Mouse (Mus musculus): Measurements from ENCODE around the gene Olfr1134. TPM values are rescaled to one million over a fixed set of nuclear protein-coding genes. Genes with fewer than 3 reads are reported as not detected.
"Not testable (repeated sequence)": the region's sequence is repeated elsewhere in the genome, so short reads cannot be mapped to it uniquely, and the experiment has no call there.

Olfr1134 gene
- total and polyA plus RNA-seq, 2 experiments from 2014 or later, result not detected

GRCm38 (mm10) chr2:87626804-87627203 is 31.5 kb downstream of the Olfr1134 start, which contains the start of gene Olfr1131:
Gene Olfr1131 (plus strand): TSS chr2:87627104.
- no peaks in the 10 kb centered on the region for H3K36me3 ChIP-seq (replicated peaks; ENCODE audit: control insufficient read depth, insufficient read depth, low read length)
- 53% methylated on average over 3 of the region's 3 CpGs for WGBS
- no peak for TF ChIP-seq CTCF (IDR thresholded peaks at IDR 0.05; ENCODE audit: low read depth)
- no peaks in the 10 kb centered on the region for H3K9me3 ChIP-seq (replicated peaks; ENCODE audit: control insufficient read depth, low read length)
- H3K9ac ChIP-seq (replicated peaks; ENCODE audit: low read depth, low read length), result no peak within 1 kb of the TSS
- no peak within 1 kb of the TSS for H3K4me3 ChIP-seq (ENCODE audit: low read depth, low read length)
- DNase-seq (ENCODE audit: low spot score) (no peak), ATAC-seq (ENCODE audit: insufficient read depth, low read depth) (no peak)
- H3K27ac ChIP-seq (ENCODE audit: low read depth), result no peak within 1 kb of the TSS
- H3K4me2 ChIP-seq (ENCODE audit: low read depth, low read length), result no peak within 1 kb of the TSS
- H3K4me1 ChIP-seq (ENCODE audit: control insufficient read depth, insufficient read depth), result no peaks in the 10 kb centered on the region
- H3K27me3 ChIP-seq (ENCODE audit: control insufficient read depth, insufficient read depth, low read length), result no peaks in the 10 kb centered on the region

GRCm38 (mm10) chr2:87605912-87606311 is 52.3 kb downstream of the Olfr1134 start, which contains the start of gene Olfr1130:
Gene Olfr1130 (plus strand): TSS chr2:87606212.
- ATAC-seq (ENCODE audit: insufficient read depth, low read depth); H3K36me3 ChIP-seq (replicated peaks; ENCODE audit: control insufficient read depth, insufficient read depth, low read length); DNase-seq (ENCODE audit: low spot score); H3K27ac ChIP-seq (ENCODE audit: low read depth); H3K9me3 ChIP-seq (replicated peaks; ENCODE audit: control insufficient read depth, low read length); H3K27me3 ChIP-seq (ENCODE audit: control insufficient read depth, insufficient read depth, low read length); H3K4me3 ChIP-seq (ENCODE audit: low read depth, low read length); H3K4me1 ChIP-seq (ENCODE audit: control insufficient read depth, insufficient read depth); H3K4me2 ChIP-seq (ENCODE audit: low read depth, low read length); H3K9ac ChIP-seq (replicated peaks; ENCODE audit: low read depth, low read length): not testable (repeated sequence)

Other genes with a start within 250 kb of the Olfr1134 start
- gene Olfr1123, start 241.8 kb downstream of the Olfr1134 start, total RNA-seq (2014; rRNA removed; ENCODE audit: low replicate concordance), result not detected in 2 replicates
- not detected in 2 replicates for gene Olfr1123, start 241.8 kb downstream of the Olfr1134 start, polyA plus RNA-seq (2015; fragmentation: Nextera tagmentation; extraction: Ambion mirVana)
- not detected in 2 replicates for gene Olfr1124, start 228.2 kb downstream of the Olfr1134 start, total RNA-seq (2014; rRNA removed; ENCODE audit: low replicate concordance)
- gene Olfr1124, start 228.2 kb downstream of the Olfr1134 start, polyA plus RNA-seq (2015; fragmentation: Nextera tagmentation; extraction: Ambion mirVana), result 0.04 TPM in 2 replicates
- gene Olfr1126, start 204.5 kb downstream of the Olfr1134 start, total RNA-seq (2014; rRNA removed; ENCODE audit: low replicate concordance), result not detected in 2 replicates
- not detected in 2 replicates for gene Olfr1126, start 204.5 kb downstream of the Olfr1134 start, polyA plus RNA-seq (2015; fragmentation: Nextera tagmentation; extraction: Ambion mirVana)
- not detected in 2 replicates for gene Pramel7, start 161.4 kb downstream of the Olfr1134 start, total RNA-seq (2014; rRNA removed; ENCODE audit: low replicate concordance)
- gene Pramel7, start 161.4 kb downstream of the Olfr1134 start, polyA plus RNA-seq (2015; fragmentation: Nextera tagmentation; extraction: Ambion mirVana), result not detected in 2 replicates
- gene Pramel6, start 151.9 kb downstream of the Olfr1134 start, total RNA-seq (2014; rRNA removed; ENCODE audit: low replicate concordance), result not detected in 2 replicates
- not detected in 2 replicates for gene Pramel6, start 151.9 kb downstream of the Olfr1134 start, polyA plus RNA-seq (2015; fragmentation: Nextera tagmentation; extraction: Ambion mirVana)
- gene Olfr153, start 126.7 kb downstream of the Olfr1134 start, total RNA-seq (2014; rRNA removed; ENCODE audit: low replicate concordance), result not detected in 2 replicates
- not detected in 2 replicates for gene Olfr153, start 126.7 kb downstream of the Olfr1134 start, polyA plus RNA-seq (2015; fragmentation: Nextera tagmentation; extraction: Ambion mirVana)
- gene Olfr1128, start 112.9 kb downstream of the Olfr1134 start, total RNA-seq (2014; rRNA removed; ENCODE audit: low replicate concordance), result not detected in 2 replicates
- gene Olfr1128, start 112.9 kb downstream of the Olfr1134 start, polyA plus RNA-seq (2015; fragmentation: Nextera tagmentation; extraction: Ambion mirVana), result not detected in 2 replicates
- not detected in 2 replicates for gene Olfr1129, start 84.6 kb downstream of the Olfr1134 start, total RNA-seq (2014; rRNA removed; ENCODE audit: low replicate concordance)
- gene Olfr1129, start 84.6 kb downstream of the Olfr1134 start, polyA plus RNA-seq (2015; fragmentation: Nextera tagmentation; extraction: Ambion mirVana), result not detected in 2 replicates
- gene Olfr1130, start 52.2 kb downstream of the Olfr1134 start, total RNA-seq (2014; rRNA removed; ENCODE audit: low replicate concordance), result not detected in 2 replicates
- gene Olfr1130, start 52.2 kb downstream of the Olfr1134 start, polyA plus RNA-seq (2015; fragmentation: Nextera tagmentation; extraction: Ambion mirVana), result not detected in 2 replicates
- gene Olfr1131, start 31.4 kb downstream of the Olfr1134 start, total RNA-seq (2014; rRNA removed; ENCODE audit: low replicate concordance), result not detected in 2 replicates
- gene Olfr1131, start 31.4 kb downstream of the Olfr1134 start, polyA plus RNA-seq (2015; fragmentation: Nextera tagmentation; extraction: Ambion mirVana), result not detected in 2 replicates
- not detected in 2 replicates for gene Olfr1132, start 20.9 kb downstream of the Olfr1134 start, total RNA-seq (2014; rRNA removed; ENCODE audit: low replicate concordance)
- gene Olfr1132, start 20.9 kb downstream of the Olfr1134 start, polyA plus RNA-seq (2015; fragmentation: Nextera tagmentation; extraction: Ambion mirVana), result not detected in 2 replicates
- gene Olfr1133, start 11.1 kb downstream of the Olfr1134 start, total RNA-seq (2014; rRNA removed; ENCODE audit: low replicate concordance), result not detected in 2 replicates
- gene Olfr1133, start 11.1 kb downstream of the Olfr1134 start, polyA plus RNA-seq (2015; fragmentation: Nextera tagmentation; extraction: Ambion mirVana), result not detected in 2 replicates
- not detected in 2 replicates for gene Olfr1135, start 15.2 kb upstream of the Olfr1134 start, total RNA-seq (2014; rRNA removed; ENCODE audit: low replicate concordance)
- not detected in 2 replicates for gene Olfr1135, start 15.2 kb upstream of the Olfr1134 start, polyA plus RNA-seq (2015; fragmentation: Nextera tagmentation; extraction: Ambion mirVana)
- gene Olfr1136, start 35.5 kb upstream of the Olfr1134 start, total RNA-seq (2014; rRNA removed; ENCODE audit: low replicate concordance), result not detected in 2 replicates
- gene Olfr1136, start 35.5 kb upstream of the Olfr1134 start, polyA plus RNA-seq (2015; fragmentation: Nextera tagmentation; extraction: Ambion mirVana), result not detected in 2 replicates
- gene Olfr1137, start 54.7 kb upstream of the Olfr1134 start, total RNA-seq (2014; rRNA removed; ENCODE audit: low replicate concordance), result not detected in 2 replicates
- not detected in 2 replicates for gene Olfr1137, start 54.7 kb upstream of the Olfr1134 start, polyA plus RNA-seq (2015; fragmentation: Nextera tagmentation; extraction: Ambion mirVana)
- gene Olfr1138, start 81.5 kb upstream of the Olfr1134 start, total RNA-seq (2014; rRNA removed; ENCODE audit: low replicate concordance), result not detected in 2 replicates
- not detected in 2 replicates for gene Olfr1138, start 81.5 kb upstream of the Olfr1134 start, polyA plus RNA-seq (2015; fragmentation: Nextera tagmentation; extraction: Ambion mirVana)
- gene Olfr1140, start 85.3 kb upstream of the Olfr1134 start, total RNA-seq (2014; rRNA removed; ENCODE audit: low replicate concordance), result not detected in 2 replicates
- not detected in 2 replicates for gene Olfr1140, start 85.3 kb upstream of the Olfr1134 start, polyA plus RNA-seq (2015; fragmentation: Nextera tagmentation; extraction: Ambion mirVana)
- gene Olfr1141, start 95.5 kb upstream of the Olfr1134 start, total RNA-seq (2014; rRNA removed; ENCODE audit: low replicate concordance), result not detected in 2 replicates
- not detected in 2 replicates for gene Olfr1141, start 95.5 kb upstream of the Olfr1134 start, polyA plus RNA-seq (2015; fragmentation: Nextera tagmentation; extraction: Ambion mirVana)
- not detected in 2 replicates for gene Olfr152, start 121.0 kb upstream of the Olfr1134 start, total RNA-seq (2014; rRNA removed; ENCODE audit: low replicate concordance)
- gene Olfr152, start 121.0 kb upstream of the Olfr1134 start, polyA plus RNA-seq (2015; fragmentation: Nextera tagmentation; extraction: Ambion mirVana), result not detected in 2 replicates
- gene Olfr1143, start 142.1 kb upstream of the Olfr1134 start, total RNA-seq (2014; rRNA removed; ENCODE audit: low replicate concordance), result not detected in 2 replicates
- not detected in 2 replicates for gene Olfr1143, start 142.1 kb upstream of the Olfr1134 start, polyA plus RNA-seq (2015; fragmentation: Nextera tagmentation; extraction: Ambion mirVana)
- gene Olfr1145, start 151.4 kb upstream of the Olfr1134 start, total RNA-seq (2014; rRNA removed; ENCODE audit: low replicate concordance), result not detected in 2 replicates
- not detected in 2 replicates for gene Olfr1145, start 151.4 kb upstream of the Olfr1134 start, polyA plus RNA-seq (2015; fragmentation: Nextera tagmentation; extraction: Ambion mirVana)
- not detected in 2 replicates for gene Olfr1148, start 172.1 kb upstream of the Olfr1134 start, total RNA-seq (2014; rRNA removed; ENCODE audit: low replicate concordance)
- not detected in 2 replicates for gene Olfr1148, start 172.1 kb upstream of the Olfr1134 start, polyA plus RNA-seq (2015; fragmentation: Nextera tagmentation; extraction: Ambion mirVana)
- gene Olfr1150-ps1, start 185.5 kb upstream of the Olfr1134 start, total RNA-seq (2014; rRNA removed; ENCODE audit: low replicate concordance), result not detected in 2 replicates
- gene Olfr1150-ps1, start 185.5 kb upstream of the Olfr1134 start, polyA plus RNA-seq (2015; fragmentation: Nextera tagmentation; extraction: Ambion mirVana), result not detected in 2 replicates
- gene Olfr1151, start 197.4 kb upstream of the Olfr1134 start, total RNA-seq (2014; rRNA removed; ENCODE audit: low replicate concordance), result not detected in 2 replicates
- not detected in 2 replicates for gene Olfr1151, start 197.4 kb upstream of the Olfr1134 start, polyA plus RNA-seq (2015; fragmentation: Nextera tagmentation; extraction: Ambion mirVana)
- not detected in 2 replicates for gene Olfr1152, start 208.0 kb upstream of the Olfr1134 start, total RNA-seq (2014; rRNA removed; ENCODE audit: low replicate concordance)
- gene Olfr1152, start 208.0 kb upstream of the Olfr1134 start, polyA plus RNA-seq (2015; fragmentation: Nextera tagmentation; extraction: Ambion mirVana), result not detected in 2 replicates
- not detected in 2 replicates for gene Olfr1153, start 236.5 kb upstream of the Olfr1134 start, total RNA-seq (2014; rRNA removed; ENCODE audit: low replicate concordance)
- gene Olfr1153, start 236.5 kb upstream of the Olfr1134 start, polyA plus RNA-seq (2015; fragmentation: Nextera tagmentation; extraction: Ambion mirVana), result not detected in 2 replicates
- not detected in 2 replicates for gene Olfr1154, start 246.7 kb upstream of the Olfr1134 start, total RNA-seq (2014; rRNA removed; ENCODE audit: low replicate concordance)
- not detected in 2 replicates for gene Olfr1154, start 246.7 kb upstream of the Olfr1134 start, polyA plus RNA-seq (2015; fragmentation: Nextera tagmentation; extraction: Ambion mirVana)